Mouse (Mus musculus) thymus, adult 2 months (tissue): ENCODE measurements around the gene Heatr3. TPM values are rescaled to one million over a fixed set of nuclear protein-coding genes. Genes with fewer than 3 reads are reported as not detected.

Experiments used
- DNase-seq: peaks from one replicate; pipeline ENCODE4 v3.0.0; 2021
- H3K27ac ChIP-seq: fragments of 200-500 bp; 2 replicates; pipeline ENCODE4 v1.5.1; 2012; ENCODE audit warnings: low read length, control low read depth; ENCODE audit not compliant: control insufficient read depth, insufficient read depth
- H3K27me3 ChIP-seq: fragments of 200-500 bp; 2 replicates; pipeline ENCODE4 v1.6.1; 2012; ENCODE audit warnings: mild to moderate bottlenecking, low read length, moderate library complexity, mixed read lengths; ENCODE audit not compliant: control insufficient read depth, insufficient read depth
- H3K36me3 ChIP-seq: fragments of 200-500 bp; 2 replicates; pipeline ENCODE4 v1.6.1; 2012; ENCODE audit warnings: mild to moderate bottlenecking, low read length, moderate library complexity; ENCODE audit not compliant: control insufficient read depth, insufficient read depth
- H3K4me1 ChIP-seq: fragments of 200-500 bp; replicated peaks from 2 replicates; pipeline ENCODE4 v1.6.1; 2012; ENCODE audit warnings: low read length; ENCODE audit not compliant: control insufficient read depth, insufficient read depth
- H3K4me3 ChIP-seq: fragments of 200-500 bp; 2 replicates; pipeline ENCODE4 v1.5.1; 2012; ENCODE audit warnings: mild to moderate bottlenecking, low read length, control low read depth, moderate library complexity; ENCODE audit not compliant: control insufficient read depth, insufficient read depth
- CTCF ChIP-seq: fragments of 200-500 bp; IDR thresholded peaks from 2 replicates; pipeline ENCODE4 v1.5.1; 2012; ENCODE audit warnings: mild to moderate bottlenecking, control low read depth, low read length, moderate library complexity, borderline replicate concordance; ENCODE audit not compliant: control insufficient read depth, poor library complexity, insufficient read depth; ENCODE audit errors: extremely low read depth
- POLR2A ChIP-seq: fragments of 200-500 bp; IDR thresholded peaks from 2 replicates; pipeline ENCODE4 v1.6.1; 2012; ENCODE audit warnings: mild to moderate bottlenecking, low read length, control low read depth, moderate library complexity; ENCODE audit not compliant: control insufficient read depth, poor library complexity, insufficient read depth; ENCODE audit errors: extremely low read depth
- WGBS: fragments of 180-500 bp; shearing (Covaris S2); methylation state at CpG from one replicate; pipeline ENCODE4 v1.1.7; 2018; 5-methylcytosine and 5-hydroxymethylcytosine counted together
- polyA plus RNA-seq: library from polyadenylated mRNA; depleted of rRNA; stranded (reverse); fragments of >200 nt; gene quantifications from 2 replicates; pipeline ENCODE4 v1.2.3, GENCODE M21; 2012; rRNA removed

The Heatr3 gene
- 17.6 and 17.7 TPM in 2 replicates for polyA plus RNA-seq

DNA sequence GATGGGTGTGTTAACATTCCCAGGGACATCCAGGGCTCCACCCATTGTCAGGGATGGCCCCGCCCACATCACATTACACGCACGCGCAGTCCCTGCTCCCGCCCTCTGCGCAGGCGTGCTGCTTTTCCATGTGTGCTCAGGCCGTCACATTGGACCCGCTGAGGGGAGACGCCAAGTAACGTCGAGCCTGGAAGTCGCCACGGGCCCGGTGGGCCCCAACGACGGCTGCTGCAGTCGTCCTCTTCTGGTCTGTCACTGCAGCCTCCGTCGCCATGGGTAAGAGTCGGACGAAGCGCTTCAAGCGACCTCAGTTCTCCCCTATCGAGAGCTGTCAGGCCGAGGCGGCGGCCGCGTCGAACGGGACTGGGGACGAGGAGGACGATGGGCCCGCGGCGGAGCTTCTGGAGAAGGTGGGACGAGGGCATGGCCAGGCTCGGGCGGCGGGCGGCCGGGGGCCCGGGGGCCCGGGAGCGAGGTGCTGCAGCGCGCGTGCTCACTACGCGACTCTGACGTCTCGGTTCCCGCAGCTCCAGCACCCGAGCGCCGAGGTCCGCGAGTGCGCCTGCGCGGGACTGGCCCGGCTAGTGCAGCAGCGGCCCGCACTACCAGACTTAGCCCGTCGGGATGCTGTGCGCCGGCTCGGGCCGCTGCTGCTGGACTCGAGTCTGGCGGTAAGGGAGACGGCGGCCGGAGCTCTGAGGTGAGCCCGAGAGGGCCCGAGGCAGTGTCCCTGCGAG, at the start of gene Heatr3:
Gene Heatr3 (plus strand): TSS at position 108 of the 737 bp plus-strand sequence.
- peaks cover 8% of the 10 kb centered on the region for H3K36me3 ChIP-seq
- WGBS = under 1% methylated on average over 79 of the region's 79 CpGs
- peak; percentile 89 for DNase-seq

DNA sequence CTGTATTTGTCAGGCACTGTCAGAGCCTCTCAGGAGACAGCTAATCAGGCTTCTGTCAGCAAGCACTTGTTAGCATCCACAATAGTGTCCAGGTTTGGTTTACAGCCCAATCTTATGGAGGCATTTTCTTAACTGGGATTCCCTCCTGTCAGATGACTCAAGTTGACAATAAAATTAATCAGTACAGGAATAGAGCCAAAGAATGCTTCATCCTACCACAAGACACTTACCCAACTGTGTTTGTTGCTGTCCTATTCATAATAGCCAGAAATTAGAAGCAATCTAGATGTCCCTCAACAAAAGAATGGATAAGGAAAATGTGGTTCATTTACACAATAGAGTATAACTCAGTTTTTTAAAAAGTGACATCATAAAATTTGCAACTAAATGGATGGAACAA, 49.6 kb upstream of the Heatr3 start:
- Histone ChIP-seq H3K27me3 (no peaks in the 10 kb centered on the region), H3K36me3 (no peaks in the 10 kb centered on the region), H3K4me3 (no peak overlapping the region), H3K27ac (no peak overlapping the region), H3K4me1 (no peaks in the 10 kb centered on the region)
- DNase-seq = no peak
- TF ChIP-seq CTCF (no peak), POLR2A (no peak)

More for the DNA sequence above, at the start of gene Heatr3:
- H3K27me3 ChIP-seq = no peaks in the 10 kb centered on the region
- no peak for TF ChIP-seq POLR2A
- TF ChIP-seq CTCF = no peak
- H3K27ac ChIP-seq = no peak within 1 kb of the TSS
- H3K4me1 ChIP-seq = peaks cover 7% of the 10 kb centered on the region; the same call in 1 of the 2 replicates
- peak within 1 kb of the TSS; percentile 71 for H3K4me3 ChIP-seq

DNA sequence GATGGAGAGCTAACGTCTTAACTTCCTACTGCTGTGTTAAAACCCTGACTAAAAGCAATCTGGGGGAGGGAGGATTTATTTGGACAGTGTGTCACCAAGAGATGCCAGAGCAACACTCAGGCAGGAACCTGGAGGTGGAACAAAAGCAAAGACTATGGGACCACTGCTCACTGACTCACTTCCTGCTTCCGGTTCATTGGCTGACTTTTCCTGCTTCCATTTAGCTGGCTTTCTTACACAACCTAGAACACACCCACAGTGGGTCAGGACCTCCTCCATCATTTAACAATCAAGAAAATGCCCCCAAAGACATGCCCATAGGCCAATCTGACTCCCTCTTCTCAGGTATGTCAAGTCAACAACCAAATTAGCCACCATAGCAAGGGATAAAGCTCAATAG, 46.0 kb upstream of the Heatr3 start:
- H3K36me3 ChIP-seq = no peaks in the 10 kb centered on the region
- H3K27ac ChIP-seq = no peak overlapping the region
- H3K27me3 ChIP-seq = no peaks in the 10 kb centered on the region
- H3K4me3 ChIP-seq = no peak overlapping the region
- WGBS = 70% methylated on average over 2 of the region's 2 CpGs
- no peak for DNase-seq
- H3K4me1 ChIP-seq = no peaks in the 10 kb centered on the region
- no peak for TF ChIP-seq CTCF
- TF ChIP-seq POLR2A = no peak

DNA sequence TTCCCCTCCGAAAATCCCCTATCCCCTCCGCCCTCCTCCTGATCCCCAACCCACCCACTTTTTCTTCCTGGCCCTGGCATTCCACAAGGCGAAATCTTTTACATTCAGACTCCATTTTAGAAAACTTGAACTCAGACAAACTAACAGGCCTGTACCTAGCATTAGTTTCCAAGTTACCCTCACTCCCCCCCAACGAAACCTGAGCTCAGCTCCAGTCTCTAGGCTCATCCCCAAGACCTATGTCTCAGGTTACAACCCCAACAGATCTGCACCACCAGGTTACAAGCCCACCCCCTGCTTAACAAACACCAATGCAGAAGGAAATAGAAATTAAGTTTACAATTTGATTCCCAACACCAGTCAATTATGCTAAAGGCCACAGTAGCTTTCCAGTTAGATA, 44.3 kb upstream of the Heatr3 start:
- H3K27ac ChIP-seq = no peak overlapping the region
- DNase-seq = no peak
- no peak for TF ChIP-seq POLR2A
- no peak for TF ChIP-seq CTCF
- H3K27me3 ChIP-seq = no peaks in the 10 kb centered on the region
- no peak overlapping the region for H3K4me3 ChIP-seq
- no peaks in the 10 kb centered on the region for H3K4me1 ChIP-seq
- H3K36me3 ChIP-seq = no peaks in the 10 kb centered on the region
- 93% methylated on average over 4 of the region's 4 CpGs for WGBS

DNA sequence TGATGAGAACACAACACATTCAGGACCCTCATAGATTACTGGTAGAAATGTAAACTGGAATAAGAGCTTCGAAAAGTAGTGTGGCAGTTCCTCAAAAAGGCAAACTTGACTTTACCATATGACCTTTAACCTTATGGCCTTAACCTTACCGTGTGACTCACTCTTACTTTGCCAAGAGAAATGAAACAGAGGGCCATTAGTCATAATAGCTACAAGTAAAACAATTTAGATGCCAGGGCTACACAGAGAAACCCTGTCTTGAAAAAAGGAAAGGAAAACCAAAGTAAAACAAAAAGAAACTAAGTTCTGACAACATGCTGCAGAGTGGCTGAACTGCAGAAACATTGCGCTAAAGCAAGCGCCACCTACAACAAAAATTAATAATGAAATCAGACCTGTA, 38.8 kb upstream of the Heatr3 start:
- Histone ChIP-seq H3K4me3 (no peak overlapping the region), H3K36me3 (no peaks in the 10 kb centered on the region), H3K27ac (no peak overlapping the region), H3K4me1 (no peaks in the 10 kb centered on the region), H3K27me3 (no peaks in the 10 kb centered on the region)
- no peak for DNase-seq
- no peak for TF ChIP-seq POLR2A
- TF ChIP-seq CTCF = no peak
- 92% methylated on average over 4 of the region's 4 CpGs for WGBS

DNA sequence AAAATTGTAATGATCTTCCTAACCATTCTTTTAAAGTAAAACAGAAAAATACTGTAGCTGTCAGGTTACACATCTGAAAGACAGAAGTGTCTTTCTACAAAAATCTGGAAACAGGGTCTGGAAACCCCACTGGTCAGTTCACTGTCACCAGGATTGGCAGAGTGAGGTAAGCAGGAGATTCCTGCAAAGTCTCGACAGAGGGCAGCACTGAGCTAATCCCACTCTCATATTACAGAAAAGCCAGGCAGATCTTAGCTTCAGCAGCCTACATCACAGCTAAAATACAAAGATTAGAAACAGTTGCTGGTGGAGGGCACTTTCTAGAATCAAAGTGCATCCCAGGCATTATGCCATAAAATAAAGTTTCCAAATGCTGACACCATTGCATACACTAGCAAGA, 38.1 kb upstream of the Heatr3 start:
- Histone ChIP-seq H3K27ac (no peak overlapping the region), H3K27me3 (no peaks in the 10 kb centered on the region), H3K36me3 (no peaks in the 10 kb centered on the region), H3K4me3 (no peak overlapping the region), H3K4me1 (no peaks in the 10 kb centered on the region)
- WGBS = 0% methylated on average over 1 of the region's 1 CpGs
- peak; percentile 23 for DNase-seq
- TF ChIP-seq POLR2A = no peak
- no peak for TF ChIP-seq CTCF

DNA sequence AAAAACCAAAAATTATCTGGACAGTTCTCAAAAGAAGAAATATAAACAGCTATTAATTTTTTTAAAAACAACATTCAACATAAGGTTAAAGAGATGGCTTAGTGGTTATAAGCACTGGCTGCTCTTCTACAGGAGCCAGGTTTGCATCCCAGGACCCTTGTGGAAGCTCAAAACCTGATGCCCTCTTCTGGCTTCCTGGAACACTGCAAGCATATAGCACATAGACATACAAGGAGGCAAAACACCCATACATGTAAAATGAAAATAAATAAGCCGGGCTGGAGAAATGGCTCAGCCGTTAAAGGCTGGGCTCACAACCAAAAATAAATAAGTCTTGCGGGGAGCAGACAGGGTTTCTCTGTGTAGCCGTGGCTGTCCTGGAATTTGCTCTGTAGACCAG, 28.4 kb upstream of the Heatr3 start:
- DNase-seq = no peak
- 94% methylated on average over 4 of the region's 4 CpGs for WGBS
- Histone ChIP-seq H3K4me3 (no peak overlapping the region), H3K36me3 (no peaks in the 10 kb centered on the region), H3K4me1 (no peaks in the 10 kb centered on the region), H3K27me3 (no peaks in the 10 kb centered on the region), H3K27ac (no peak overlapping the region)
- TF ChIP-seq POLR2A (no peak), CTCF (no peak)
